Mouse (Mus musculus): ENCODE results near the gene Ampd3. TPM values are rescaled to one million over a fixed set of nuclear protein-coding genes. Genes with fewer than 3 reads are reported as not detected.

Ampd3 gene
- polyA plus RNA-seq, 2 experiments, result 7.0 to 7.1 TPM

DNA sequence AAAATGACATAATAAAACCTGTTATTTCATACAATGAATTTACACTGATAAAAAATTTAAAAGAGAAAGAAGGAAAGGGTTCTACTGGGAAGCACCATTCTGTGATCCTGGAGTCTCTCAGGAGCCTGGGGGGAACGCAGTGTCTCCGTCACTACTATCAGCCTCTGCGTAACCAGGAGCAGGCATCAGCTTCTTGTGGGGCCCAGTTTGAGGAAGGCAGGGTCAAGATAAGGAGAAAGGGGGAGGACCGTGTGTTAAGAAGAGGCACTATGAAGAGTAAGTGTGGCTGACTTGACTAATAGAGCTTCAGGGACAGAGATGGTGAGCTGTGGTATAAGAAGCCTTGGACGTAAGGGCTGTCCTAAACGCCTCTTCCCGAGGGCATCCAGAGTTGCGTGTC, 6.7 kb downstream of the Ampd3 start:
- H3K9ac ChIP-seq (ENCODE audit: low read depth, low read length, severe bottlenecking), result no peak overlapping the region
- DNase-seq (ENCODE audit: low spot score) (no peak), ATAC-seq (ENCODE audit: low FRiP score, low read depth) (no peak)
- no peak overlapping the region for H3K4me2 ChIP-seq (replicated peaks; ENCODE audit: low read depth, low read length, severe bottlenecking)
- no peak for TF ChIP-seq POLR2A (IDR thresholded peaks at IDR 0.05; ENCODE audit: borderline replicate concordance, extremely low read depth, insufficient read depth, insufficient read length)
- H3K9me3 ChIP-seq (ENCODE audit: control insufficient read depth, low read length), result no peaks in the 10 kb centered on the region
- H3K4me3 ChIP-seq (replicated peaks; ENCODE audit: low read length), result no peak overlapping the region
- no peak overlapping the region for H3K27ac ChIP-seq (replicated peaks; ENCODE audit: low read depth, low read length)
- peaks cover 19% of the 10 kb centered on the region for H3K4me1 ChIP-seq (ENCODE audit: control insufficient read depth, insufficient read depth, low read length)
- 0 out of 2 replicates have a peak, but pooled peaks cover 4% of the 10 kb centered on the region for H3K36me3 ChIP-seq (ENCODE audit: control insufficient read depth, insufficient read depth, low read length)
- WGBS, result 85% methylated on average over 8 of the region's 8 CpGs
- H3K27me3 ChIP-seq (ENCODE audit: control insufficient read depth, insufficient read depth, low read length), result 0 out of 2 replicates have a peak, but pooled peaks cover 4% of the 10 kb centered on the region

DNA sequence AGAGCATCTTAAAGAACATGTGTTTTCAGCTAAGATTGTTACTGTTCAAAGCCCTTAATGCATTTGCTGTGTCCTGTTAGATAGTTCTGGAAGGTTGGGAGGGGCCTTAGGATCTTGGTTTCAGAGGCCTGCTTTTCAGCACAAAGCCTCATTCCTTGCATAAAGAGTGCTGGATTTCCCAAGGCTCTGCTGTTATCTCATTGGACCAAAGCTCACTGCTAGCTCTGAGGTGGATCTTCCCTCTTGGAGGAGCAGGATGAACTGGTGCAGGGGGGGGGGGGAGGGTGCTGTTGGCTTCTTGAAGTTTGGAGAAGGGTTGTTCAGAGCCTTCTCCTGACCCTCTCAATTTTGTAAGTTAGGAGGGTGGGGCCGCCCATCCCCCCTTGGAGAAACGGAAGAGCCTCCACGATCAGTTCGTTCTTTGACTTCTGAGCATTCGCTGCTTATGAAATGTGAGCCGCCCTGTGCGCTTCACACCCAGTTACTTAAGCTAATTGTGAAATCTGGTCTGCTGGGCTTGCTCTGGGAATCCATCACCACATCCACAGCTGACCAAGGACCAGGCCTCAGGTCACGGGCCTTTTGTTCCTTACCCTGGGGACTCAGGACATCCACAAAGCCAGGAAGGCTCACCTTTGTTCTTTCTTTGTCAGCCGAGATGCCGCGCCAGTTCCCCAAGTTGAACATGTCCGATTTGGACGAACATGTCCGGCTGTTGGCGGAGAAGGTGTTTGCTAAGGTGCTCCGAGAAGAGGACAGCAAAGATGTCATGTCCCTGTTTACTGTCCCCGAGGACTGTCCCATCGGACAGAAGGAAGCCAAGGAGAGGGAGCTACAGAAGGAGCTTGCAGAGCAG, 9.4 kb downstream of the Ampd3 start:
- DNase-seq (ENCODE audit: low spot score), result no peak
- Histone ChIP-seq H3K9me3 (ENCODE audit: control insufficient read depth, low read length) (no peaks in the 10 kb centered on the region), H3K27me3 (ENCODE audit: control insufficient read depth, insufficient read depth, low read length) (no peaks in the 10 kb centered on the region), H3K4me1 (ENCODE audit: control insufficient read depth, insufficient read depth, low read length) (peaks cover 30% of the 10 kb centered on the region), H3K36me3 (ENCODE audit: control insufficient read depth, insufficient read depth, low read length) (0 out of 2 replicates have a peak, but pooled peaks cover 4% of the 10 kb centered on the region), H3K9ac (ENCODE audit: low read depth, low read length, severe bottlenecking) (no peak overlapping the region), H3K4me3 (replicated peaks; ENCODE audit: low read length) (no peak overlapping the region), H3K4me2 (replicated peaks; ENCODE audit: low read depth, low read length, severe bottlenecking) (no peak overlapping the region), H3K27ac (replicated peaks; ENCODE audit: low read depth, low read length) (no peak overlapping the region)
- 84% methylated on average over 18 of the region's 18 CpGs for WGBS
- no peak for ATAC-seq (ENCODE audit: low FRiP score, low read depth)
- no peak for TF ChIP-seq POLR2A (IDR thresholded peaks at IDR 0.05; ENCODE audit: borderline replicate concordance, extremely low read depth, insufficient read depth, insufficient read length)

DNA sequence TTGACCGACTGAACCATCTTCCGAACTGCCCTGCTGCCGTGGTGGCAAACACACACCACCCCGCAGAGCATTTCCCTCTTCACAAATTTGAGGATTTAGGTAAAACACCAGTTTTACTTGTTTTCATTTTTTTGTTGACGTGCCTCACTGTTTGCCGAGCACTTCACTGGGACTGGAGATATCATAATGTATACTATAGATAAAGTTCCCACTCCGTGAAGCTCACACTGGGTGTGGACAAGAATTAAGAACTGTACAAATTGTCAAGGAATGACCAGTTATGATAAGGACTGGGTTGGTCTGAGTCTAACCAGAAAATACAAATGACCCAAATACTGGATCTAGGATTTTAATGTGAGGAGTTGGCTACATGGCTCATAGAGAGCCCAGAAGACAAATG, 10.9 kb downstream of the Ampd3 start:
- Histone ChIP-seq H3K9me3 (ENCODE audit: control insufficient read depth, low read length) (no peaks in the 10 kb centered on the region), H3K36me3 (ENCODE audit: control insufficient read depth, insufficient read depth, low read length) (0 out of 2 replicates have a peak, but pooled peaks cover 4% of the 10 kb centered on the region), H3K4me3 (replicated peaks; ENCODE audit: low read length) (no peak overlapping the region), H3K4me1 (ENCODE audit: control insufficient read depth, insufficient read depth, low read length) (peaks cover 23% of the 10 kb centered on the region), H3K27ac (replicated peaks; ENCODE audit: low read depth, low read length) (no peak overlapping the region), H3K27me3 (ENCODE audit: control insufficient read depth, insufficient read depth, low read length) (no peaks in the 10 kb centered on the region), H3K9ac (ENCODE audit: low read depth, low read length, severe bottlenecking) (no peak overlapping the region), H3K4me2 (replicated peaks; ENCODE audit: low read depth, low read length, severe bottlenecking) (no peak overlapping the region)
- DNase-seq (ENCODE audit: low spot score) (no peak), ATAC-seq (ENCODE audit: low FRiP score, low read depth) (no peak)
- 92% methylated on average over 7 of the region's 7 CpGs for WGBS
- TF ChIP-seq POLR2A (IDR thresholded peaks at IDR 0.05; ENCODE audit: borderline replicate concordance, extremely low read depth, insufficient read depth, insufficient read length), result no peak

DNA sequence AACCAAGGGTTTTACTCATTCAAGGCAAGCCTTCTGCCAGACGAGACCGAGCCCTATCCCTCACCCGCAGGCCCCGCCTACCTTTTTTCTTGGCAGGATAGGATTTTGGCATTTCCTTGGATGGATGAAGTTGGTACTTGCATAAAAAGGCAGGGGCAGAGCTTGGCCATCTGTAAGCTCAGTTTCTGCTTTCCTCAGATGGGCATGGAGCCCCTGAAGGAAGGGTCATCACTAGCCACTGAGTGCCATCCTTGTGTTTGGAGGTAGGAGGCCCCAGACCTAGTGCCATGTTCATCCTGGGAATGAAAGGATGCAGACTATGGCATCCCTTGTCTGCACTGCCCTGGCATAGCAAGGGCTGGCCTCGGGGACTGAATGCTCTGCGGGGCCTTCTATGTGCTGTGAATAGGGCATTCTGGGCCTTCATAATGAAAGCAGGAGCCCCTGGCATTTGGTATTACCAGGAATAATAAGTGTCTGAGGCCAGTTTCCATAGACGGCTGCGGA, 11.7 kb downstream of the Ampd3 start:
- 87% methylated on average over 8 of the region's 8 CpGs for WGBS
- no peak overlapping the region for H3K27ac ChIP-seq (replicated peaks; ENCODE audit: low read depth, low read length)
- H3K36me3 ChIP-seq (ENCODE audit: control insufficient read depth, insufficient read depth, low read length), result 0 out of 2 replicates have a peak, but pooled peaks cover 4% of the 10 kb centered on the region
- H3K27me3 ChIP-seq (ENCODE audit: control insufficient read depth, insufficient read depth, low read length), result no peaks in the 10 kb centered on the region
- DNase-seq (ENCODE audit: low spot score) (no peak), ATAC-seq (ENCODE audit: low FRiP score, low read depth) (no peak)
- peaks cover 18% of the 10 kb centered on the region for H3K4me1 ChIP-seq (ENCODE audit: control insufficient read depth, insufficient read depth, low read length)
- H3K9ac ChIP-seq (ENCODE audit: low read depth, low read length, severe bottlenecking), result no peak overlapping the region
- no peak overlapping the region for H3K4me2 ChIP-seq (replicated peaks; ENCODE audit: low read depth, low read length, severe bottlenecking)
- no peak for TF ChIP-seq POLR2A (IDR thresholded peaks at IDR 0.05; ENCODE audit: borderline replicate concordance, extremely low read depth, insufficient read depth, insufficient read length)
- no peak overlapping the region for H3K4me3 ChIP-seq (replicated peaks; ENCODE audit: low read length)
- no peaks in the 10 kb centered on the region for H3K9me3 ChIP-seq (ENCODE audit: control insufficient read depth, low read length)

DNA sequence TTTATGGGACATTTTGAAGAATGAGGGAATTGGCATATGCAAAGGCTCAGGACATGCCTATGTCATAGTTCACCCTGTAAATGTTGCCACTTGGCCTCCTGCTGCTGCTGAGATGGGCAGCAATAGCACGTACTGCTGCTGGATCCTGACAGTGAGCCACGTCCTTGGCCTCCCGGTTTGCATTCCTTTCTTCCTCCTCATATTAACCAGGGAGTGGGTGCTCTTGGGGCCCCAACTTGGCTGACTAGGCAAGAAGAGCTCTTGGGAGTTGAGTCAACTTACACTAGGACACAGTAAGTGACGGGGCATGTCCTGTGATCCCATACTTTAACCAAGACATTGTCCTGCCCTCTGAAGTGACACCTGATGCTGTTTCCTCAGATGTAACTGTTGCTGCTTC, 12.5 kb downstream of the Ampd3 start:
- Histone ChIP-seq H3K4me2 (replicated peaks; ENCODE audit: low read depth, low read length, severe bottlenecking) (no peak overlapping the region), H3K27ac (replicated peaks; ENCODE audit: low read depth, low read length) (no peak overlapping the region), H3K9ac (ENCODE audit: low read depth, low read length, severe bottlenecking) (no peak overlapping the region), H3K27me3 (ENCODE audit: control insufficient read depth, insufficient read depth, low read length) (no peaks in the 10 kb centered on the region), H3K36me3 (ENCODE audit: control insufficient read depth, insufficient read depth, low read length) (0 out of 2 replicates have a peak, but pooled peaks cover 4% of the 10 kb centered on the region), H3K9me3 (ENCODE audit: control insufficient read depth, low read length) (no peaks in the 10 kb centered on the region), H3K4me1 (ENCODE audit: control insufficient read depth, insufficient read depth, low read length) (peaks cover 18% of the 10 kb centered on the region), H3K4me3 (replicated peaks; ENCODE audit: low read length) (no peak overlapping the region)
- DNase-seq (ENCODE audit: low spot score) (no peak), ATAC-seq (ENCODE audit: low FRiP score, low read depth) (no peak)
- 82% methylated on average over 4 of the region's 4 CpGs for WGBS
- TF ChIP-seq POLR2A (IDR thresholded peaks at IDR 0.05; ENCODE audit: borderline replicate concordance, extremely low read depth, insufficient read depth, insufficient read length), result no peak

Measured in limb, embryonic 14.5 days (tissue).